Mouse (Mus musculus) CH12.LX (cell line): ENCODE results near the gene Rab14. TPM values are rescaled to one million over a fixed set of nuclear protein-coding genes. Genes with fewer than 3 reads are reported as not detected.

Experiments used
- DNase-seq: peaks from one replicate; pipeline ENCODE4 v3.0.0-alpha.2; 2013; ENCODE audit errors: extremely low read depth
- H3K27ac ChIP-seq: 2 replicates; pipeline ENCODE4 v1.5.1; 2012; ENCODE audit warnings: low read depth, mild to moderate bottlenecking, control low read depth, moderate library complexity; ENCODE audit not compliant: insufficient read depth
- H3K27me3 ChIP-seq: replicated peaks from 2 replicates; pipeline ENCODE3; 2012; ENCODE audit warnings: inconsistent platforms
- H3K36me3 ChIP-seq, 2 experiments: replicated peaks in 1 of 2; 2 replicates each; pipeline versions ENCODE3 to v1.6.1; 2012; ENCODE audit warnings: inconsistent platforms in 1 of 2, low read length in 1 of 2, mild to moderate bottlenecking in 1 of 2, mixed read lengths in 1 of 2, moderate library complexity in 1 of 2; ENCODE audit not compliant: control insufficient read depth in 1 of 2, insufficient read depth in 1 of 2
- H3K4me1 ChIP-seq, 2 experiments: 2 replicates each; pipeline ENCODE4 v1.6.1; 2012; ENCODE audit warnings: inconsistent platforms in 1 of 2, moderate library complexity in 1 of 2; ENCODE audit not compliant: insufficient read depth in 2 of 2, control insufficient read depth in 1 of 2
- H3K4me2 ChIP-seq: 2 replicates; pipeline ENCODE4 v1.6.1; 2012; ENCODE audit warnings: low read depth, mild to moderate bottlenecking, control low read depth; ENCODE audit not compliant: poor library complexity, insufficient read depth, severe bottlenecking
- H3K4me3 ChIP-seq, 3 experiments: fragments of 150-350 bp in 1 of 3; sonication (generic) in 1 of 3; replicated peaks in 1 of 3; 2 replicates each; pipeline versions ENCODE3 to v1.5.1; 2011 to 2012; ENCODE audit warnings: low read depth in 2 of 3, low read length in 2 of 3, mild to moderate bottlenecking in 2 of 3, moderate library complexity in 2 of 3, control low read depth in 1 of 3, improper control_type of control experiment in 1 of 3, inconsistent platforms in 1 of 3, mixed read lengths in 1 of 3; ENCODE audit not compliant: poor library complexity in 1 of 3
- H3K79me2 ChIP-seq: replicated peaks from 2 replicates; pipeline ENCODE4 v1.6.1; 2012; ENCODE audit warnings: mild to moderate bottlenecking, moderate library complexity; ENCODE audit not compliant: control insufficient read depth, poor library complexity, insufficient read depth, severe bottlenecking; ENCODE audit errors: extremely low read depth
- H3K9ac ChIP-seq: 2 replicates; pipeline ENCODE4 v1.6.1; 2012; ENCODE audit warnings: low read depth, mild to moderate bottlenecking, control low read depth, moderate library complexity; ENCODE audit not compliant: insufficient read depth
- H3K9me3 ChIP-seq: replicated peaks from 2 replicates; pipeline ENCODE3; 2012; ENCODE audit warnings: low read length, inconsistent platforms, mixed read lengths
- CHD1 ChIP-seq: IDR thresholded peaks from 2 replicates; pipeline ENCODE4 v1.6.1; 2012; ENCODE audit warnings: low read depth, low read length, improper control_type of control experiment, inconsistent platforms
- CTCF ChIP-seq, 2 experiments: IDR thresholded peaks in 1 of 2; conservative IDR thresholded peaks in 1 of 2; 2 replicates each; pipeline ENCODE4 v1.5.1; 2011 to 2012; ENCODE audit warnings: low read depth in 2 of 2, low read length in 2 of 2, improper control_type of control experiment in 1 of 2, inconsistent platforms in 1 of 2, mild to moderate bottlenecking in 1 of 2, moderate library complexity in 1 of 2
- E2F4 ChIP-seq: IDR thresholded peaks from 2 replicates; pipeline ENCODE4 v1.6.1; 2011; ENCODE audit warnings: low read depth, low read length, improper control_type of control experiment; ENCODE audit not compliant: insufficient replicate concordance
- ELF1 ChIP-seq: IDR thresholded peaks from 2 replicates; pipeline ENCODE4 v1.6.1; 2014; ENCODE audit warnings: low read depth, mild to moderate bottlenecking, inconsistent platforms, low read length, improper control_type of control experiment
- EP300 ChIP-seq: IDR thresholded peaks from 2 replicates; pipeline ENCODE4 v1.6.1; 2011; ENCODE audit warnings: low read length, improper control_type of control experiment
- ETS1 ChIP-seq: conservative IDR thresholded peaks from 2 replicates; pipeline ENCODE4 v1.6.1; 2012; ENCODE audit warnings: low read depth, mild to moderate bottlenecking, inconsistent platforms, low read length, improper control_type of control experiment, moderate library complexity
- HCFC1 ChIP-seq: IDR thresholded peaks from 2 replicates; pipeline ENCODE4 v1.6.1; 2012; ENCODE audit warnings: low read depth, mild to moderate bottlenecking, inconsistent platforms, low read length, improper control_type of control experiment
- IRF4 ChIP-seq: IDR thresholded peaks from 2 replicates; pipeline ENCODE4 v1.6.1; 2014; ENCODE audit warnings: low read depth, mild to moderate bottlenecking, inconsistent platforms, low read length, improper control_type of control experiment
- JUN ChIP-seq: IDR thresholded peaks from 2 replicates; pipeline ENCODE4 v1.6.1; 2011; ENCODE audit warnings: low read depth, mild to moderate bottlenecking, low read length, improper control_type of control experiment, moderate library complexity; ENCODE audit not compliant: insufficient read depth
- KAT2A ChIP-seq: IDR thresholded peaks from 2 replicates; pipeline ENCODE4 v1.6.1; 2012; ENCODE audit warnings: low read length, improper control_type of control experiment, inconsistent platforms; ENCODE audit not compliant: insufficient replicate concordance
- MAX ChIP-seq: IDR thresholded peaks from 2 replicates; pipeline ENCODE4 v1.6.1; 2011; ENCODE audit warnings: low read length, improper control_type of control experiment
- MEF2A ChIP-seq: IDR thresholded peaks from 2 replicates; pipeline ENCODE4 v1.6.1; 2014; ENCODE audit warnings: low read depth, mild to moderate bottlenecking, inconsistent platforms, low read length, improper control_type of control experiment, borderline replicate concordance
- MYC ChIP-seq: IDR thresholded peaks from 2 replicates; pipeline ENCODE4 v1.6.1; 2011; ENCODE audit warnings: low read depth, mild to moderate bottlenecking, improper control_type of control experiment, low read length
- PAX5 ChIP-seq: IDR thresholded peaks from 2 replicates; pipeline ENCODE4 v1.6.1; 2012; ENCODE audit warnings: low read length, inconsistent platforms, mixed read lengths
- POLR2AphosphoS2 ChIP-seq: IDR thresholded peaks from 2 replicates; pipeline ENCODE4 v1.6.1; 2011; ENCODE audit warnings: low read depth, low read length, improper control_type of control experiment
- RAD21 ChIP-seq: IDR thresholded peaks from 2 replicates; pipeline ENCODE4 v1.6.1; 2011; ENCODE audit warnings: low read depth, mild to moderate bottlenecking, low read length, improper control_type of control experiment, moderate library complexity
- TCF12 ChIP-seq: IDR thresholded peaks from 2 replicates; pipeline ENCODE4 v1.6.1; 2014; ENCODE audit warnings: low read depth, mild to moderate bottlenecking, inconsistent platforms, low read length, improper control_type of control experiment
- UBTF ChIP-seq: IDR thresholded peaks from 2 replicates; pipeline ENCODE4 v1.6.1; 2012; ENCODE audit warnings: low read depth, mild to moderate bottlenecking, inconsistent platforms, low read length, improper control_type of control experiment, moderate library complexity
- USF2 ChIP-seq: conservative IDR thresholded peaks from 2 replicates; pipeline ENCODE4 v1.6.1; 2011; ENCODE audit warnings: low read depth, low read length, improper control_type of control experiment
- ZC3H11A ChIP-seq: IDR thresholded peaks from 2 replicates; pipeline ENCODE4 v1.6.1; 2012; ENCODE audit warnings: low read depth, mild to moderate bottlenecking, inconsistent platforms, low read length, improper control_type of control experiment
- ZMIZ1 ChIP-seq: IDR thresholded peaks from 2 replicates; pipeline ENCODE4 v1.6.1; 2012; ENCODE audit warnings: low read depth, mild to moderate bottlenecking, inconsistent platforms, low read length, improper control_type of control experiment
- dilution Hi-C: fragments of 300-500 bp; cut with MboI; formaldehyde crosslinking; loops from 2 replicates; pipeline ENCODE4 v1.14.3; 2020; ENCODE audit warnings: low sequenced_read_pairs; ENCODE audit not compliant: extremely low pct_unique_long_range_greater_than_20kb, extremely low pct_ligation_motif_present
- in situ Hi-C: fragments of 300-500 bp; cut with MboI; formaldehyde crosslinking; loops from 3 replicates; pipeline ENCODE4 v1.14.3; 2019; ENCODE audit warnings: low sequenced_read_pairs, low pct_ligation_motif_present, low pct_unique_long_range_greater_than_20kb, mixed read lengths
- polyA plus RNA-seq: library from polyadenylated mRNA; unstranded; fragments of >175 nt; gene quantifications from 2 replicates; pipeline ENCODE4 v1.2.1, GENCODE M21; 2012; ENCODE audit warnings: low read depth; ENCODE audit not compliant: insufficient read length
- total RNA-seq, 2 experiments: library from RNA; depleted of rRNA; stranded (reverse); fragments of 300-350 nt in 1 of 2; fragments of >200 nt in 1 of 2; gene quantifications; 2 replicates each; pipeline ENCODE4 v1.2.3; 2012 to 2014

Rab14 gene
- total and polyA plus RNA-seq, 3 experiments, result 26.8 to 94.4 (median 66.2) TPM

DNA sequence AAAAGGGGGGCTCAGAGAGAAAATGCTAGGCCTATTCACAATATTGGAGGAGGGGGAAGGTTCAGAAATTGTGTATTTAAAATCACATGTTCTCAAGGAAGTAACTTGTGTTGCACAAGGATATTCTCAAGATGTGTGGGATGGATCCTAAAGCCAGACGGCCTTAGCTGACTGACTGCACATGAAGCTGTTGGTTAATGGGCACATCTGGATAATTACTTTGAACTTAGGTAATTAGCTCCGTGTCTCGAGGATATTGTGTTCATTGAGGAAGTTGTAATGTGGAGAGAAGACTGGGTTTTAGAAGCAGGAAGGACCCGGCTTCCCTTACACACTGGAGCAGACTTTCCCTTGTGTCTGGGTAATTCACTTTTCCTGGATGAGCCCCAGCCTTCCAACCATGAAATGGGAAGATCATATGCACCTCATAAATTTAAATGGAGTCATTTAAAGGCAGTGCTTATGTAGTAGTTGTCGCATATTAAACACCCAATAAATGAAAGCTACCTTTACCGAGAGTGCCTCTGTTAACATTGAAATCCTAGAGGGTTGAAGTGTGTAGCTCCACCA lies 22.0 kb upstream of the Rab14 start:
- TF ChIP-seq PAX5 (no peak), E2F4 (no peak), MAX (no peak), JUN (no peak), ETS1 (no peak), CHD1 (no peak), TCF12 (no peak), CTCF (conservative IDR thresholded peaks at IDR 0.05 in 1 of 2, IDR thresholded peaks at IDR 0.05 in 1 of 2; ENCODE audit: low read depth in 2 of 2, low read length in 2 of 2) (no peak), IRF4 (no peak), ZC3H11A (no peak), MEF2A (no peak), UBTF (no peak), USF2 (no peak), ZMIZ1 (no peak), KAT2A (no peak), HCFC1 (no peak), POLR2AphosphoS2 (no peak), MYC (no peak)
- no peaks in the 10 kb centered on the region for H3K27me3 ChIP-seq
- dilution Hi-C loops, result no loop called here
- no peaks in the 10 kb centered on the region for H3K79me2 ChIP-seq
- H3K36me3 ChIP-seq, result no peaks in the 10 kb centered on the region
- H3K4me2 ChIP-seq, result no peak overlapping the region
- no peaks in the 10 kb centered on the region for H3K9me3 ChIP-seq
- DNase-seq, result no peak
- H3K9ac ChIP-seq, result no peak overlapping the region
- no peak overlapping the region for H3K4me3 ChIP-seq
- no peak overlapping the region for H3K27ac ChIP-seq
- peaks cover 0 to 5% of the 10 kb centered on the region in 2 experiments; a peak in 1 of 4 replicates for H3K4me1 ChIP-seq
- in situ Hi-C loops, result loop anchor here (10.0 kb wide), 1 partner anchor 172 kb away; the partner anchor contains the start of gene 4930402F06Rik

DNA sequence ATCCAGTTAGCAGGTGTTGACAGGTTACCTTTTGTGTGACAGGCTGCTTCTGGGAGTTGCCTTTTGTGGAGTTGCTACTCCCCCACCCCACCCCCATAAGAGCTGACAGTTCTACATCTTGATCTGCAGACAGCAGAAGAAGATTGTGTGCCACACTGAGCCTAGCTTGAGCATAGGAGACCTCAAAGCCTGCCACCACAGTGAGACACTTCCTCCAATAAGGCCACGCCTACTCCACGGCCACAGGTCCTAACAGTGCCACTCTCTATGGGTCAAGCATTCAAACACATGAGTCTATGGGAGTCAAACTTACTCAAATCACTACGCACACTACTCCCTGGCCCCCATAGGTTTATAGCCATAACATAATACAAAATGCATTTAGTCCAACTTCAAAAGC lies 17.8 kb upstream of the Rab14 start:
- in situ Hi-C loops (loop anchor here (10.0 kb wide), 1 partner anchor 156 kb away; no protein-coding TSS in a partner anchor), dilution Hi-C loops (no loop called here)
- no peak overlapping the region for H3K27ac ChIP-seq
- no peaks in the 10 kb centered on the region for H3K36me3 ChIP-seq
- DNase-seq, result no peak
- no peaks in the 10 kb centered on the region for H3K9me3 ChIP-seq
- H3K4me2 ChIP-seq, result no peak overlapping the region
- peaks cover 2 to 10% of the 10 kb centered on the region in 2 experiments; a peak in 2 of 4 replicates for H3K4me1 ChIP-seq
- H3K9ac ChIP-seq, result no peak overlapping the region
- H3K79me2 ChIP-seq, result no peaks in the 10 kb centered on the region
- H3K27me3 ChIP-seq, result no peaks in the 10 kb centered on the region
- TF ChIP-seq EP300 (no peak), RAD21 (no peak), E2F4 (no peak), CTCF (conservative IDR thresholded peaks at IDR 0.05 in 1 of 2, IDR thresholded peaks at IDR 0.05 in 1 of 2; ENCODE audit: low read depth in 2 of 2, low read length in 2 of 2) (no peak), ELF1 (no peak), UBTF (no peak), MEF2A (no peak), IRF4 (no peak), PAX5 (no peak)
- no peak overlapping the region for H3K4me3 ChIP-seq
